Mouse (Mus musculus) fibroblast of lung, adult 2 months (primary cell): ENCODE data around the gene Grm4.

Source experiments
- DNase-seq: peaks from one replicate; pipeline ENCODE4 v3.0.0-alpha.2; 2011; ENCODE audit warnings: low read depth

Grm4 gene

GRCm38 (mm10) chr17:27442538-27443113 is 78.6 kb downstream of the Grm4 start:
- no peak for DNase-seq

- DNase-seq = no peak
Observed at GRCm38 (mm10) chr17:27441778-27442177, 79.4 kb downstream of the Grm4 start.

- no peak for DNase-seq
Observed at GRCm38 (mm10) chr17:27435799-27436198, 85.4 kb downstream of the Grm4 start.

- no peak for DNase-seq
Observed at GRCm38 (mm10) chr17:27435225-27435624, 86.0 kb downstream of the Grm4 start.

- DNase-seq = no peak
Observed at GRCm38 (mm10) chr17:27434066-27434465, 87.1 kb downstream of the Grm4 start.

- no peak for DNase-seq
Observed at GRCm38 (mm10) chr17:27433179-27433680, 88.0 kb downstream of the Grm4 start.

- DNase-seq = no peak
Observed at GRCm38 (mm10) chr17:27432145-27432650, 89.0 kb downstream of the Grm4 start.

- DNase-seq = no peak
Observed at GRCm38 (mm10) chr17:27431049-27431839, 90.0 kb downstream of the Grm4 start.

GRCm38 (mm10) chr17:27429757-27430156 is 91.4 kb downstream of the Grm4 start:
- no peak for DNase-seq

GRCm38 (mm10) chr17:27425016-27425415 is 96.2 kb downstream of the Grm4 start:
- no peak for DNase-seq

- no peak for DNase-seq
Observed at GRCm38 (mm10) chr17:27424356-27424755, 96.8 kb downstream of the Grm4 start.

GRCm38 (mm10) chr17:27422726-27423381 is 98.3 kb downstream of the Grm4 start:
- no peak for DNase-seq

GRCm38 (mm10) chr17:27422371-27422725 is 98.9 kb downstream of the Grm4 start:
- no peak for DNase-seq

- DNase-seq = no peak
Observed at GRCm38 (mm10) chr17:27421837-27422236, 99.4 kb downstream of the Grm4 start.

- no peak for DNase-seq
Observed at GRCm38 (mm10) chr17:27409006-27409405, 112.2 kb downstream of the Grm4 start.

- no peak for DNase-seq
Observed at GRCm38 (mm10) chr17:27408531-27408930, 112.7 kb downstream of the Grm4 start.

GRCm38 (mm10) chr17:27406956-27407355 is 114.2 kb downstream of the Grm4 start:
- no peak for DNase-seq

GRCm38 (mm10) chr17:27405376-27406024 is 115.7 kb downstream of the Grm4 start:
- DNase-seq = no peak

GRCm38 (mm10) chr17:27401200-27401599 is 120.0 kb downstream of the Grm4 start:
- no peak for DNase-seq

GRCm38 (mm10) chr17:27393931-27394330 is 127.3 kb downstream of the Grm4 start:
- DNase-seq = no peak

GRCm38 (mm10) chr17:27393432-27393831 is 127.8 kb downstream of the Grm4 start:
- DNase-seq = no peak

- DNase-seq = no peak
Observed at GRCm38 (mm10) chr17:27392918-27393317, 128.3 kb downstream of the Grm4 start.
